Mouse (Mus musculus) limb, embryonic 13.5 days (tissue): Measurements from ENCODE around the gene Pfkfb4. TPM values are rescaled to one million over a fixed set of nuclear protein-coding genes. Genes with fewer than 3 reads are reported as not detected.
A peak's percentile ranks its signal among the peaks of the same experiment; 100 is the strongest.

ENCODE experiments used
- ATAC-seq: fragments of 200-750 bp; cut with Nextera tagmentation; 2 replicates; pipeline ENCODE4 v1.8.0; 2017; ENCODE audit warnings: low read depth, moderate number of reproducible peaks, moderate TSS enrichment; ENCODE audit not compliant: low FRiP score
- H3K27ac ChIP-seq: fragments of 300-500 bp; sonication (generic); 2 replicates; pipeline ENCODE4 v1.5.1; 2015; ENCODE audit warnings: inconsistent platforms, mild to moderate bottlenecking, moderate library complexity
- H3K27me3 ChIP-seq: fragments of 300-500 bp; sonication (generic); 2 replicates; pipeline ENCODE4 v1.6.1; 2015; ENCODE audit warnings: mild to moderate bottlenecking, inconsistent platforms
- H3K36me3 ChIP-seq: fragments of 300-500 bp; sonication (generic); 2 replicates; pipeline ENCODE4 v1.6.1; 2015; ENCODE audit warnings: inconsistent platforms, mild to moderate bottlenecking, moderate library complexity
- H3K4me1 ChIP-seq: fragments of 300-500 bp; sonication (generic); 2 replicates; pipeline ENCODE4 v1.6.1; 2015; ENCODE audit warnings: inconsistent platforms
- H3K4me2 ChIP-seq: fragments of 300-500 bp; sonication (generic); replicated peaks from 2 replicates; pipeline ENCODE4 v1.6.1; 2015; ENCODE audit warnings: inconsistent platforms, mild to moderate bottlenecking, moderate library complexity
- H3K4me3 ChIP-seq: fragments of 300-500 bp; sonication (generic); 2 replicates; pipeline ENCODE4 v1.5.1; 2015; ENCODE audit warnings: moderate library complexity, mild to moderate bottlenecking, inconsistent platforms
- H3K9ac ChIP-seq: fragments of 300-500 bp; sonication (generic); 2 replicates; pipeline ENCODE4 v1.6.1; 2015; ENCODE audit warnings: mild to moderate bottlenecking, inconsistent platforms
- H3K9me3 ChIP-seq: fragments of 300-500 bp; sonication (generic); 2 replicates; pipeline ENCODE4 v1.6.1; 2016; ENCODE audit warnings: inconsistent platforms
- WGBS: fragments of 180-500 bp; shearing (Covaris S2); methylation state at CpG from one replicate; pipeline ENCODE4 v1.1.7; 2015; 5-methylcytosine and 5-hydroxymethylcytosine counted together
- polyA plus RNA-seq: library from polyadenylated mRNA; unstranded; fragments of >200 nt; fragmentation: Nextera tagmentation; extraction: Ambion mirVana; gene quantifications from 2 replicates; pipeline ENCODE4 v1.2.1, GENCODE M21; 2015

Pfkfb4 gene
- polyA plus RNA-seq, 1 experiment from 2014 or later = 14.6 TPM

- Histone ChIP-seq H3K4me2 (no peak overlapping the region), H3K27ac (no peak overlapping the region), H3K4me3 (no peak overlapping the region), H3K9ac (no peak overlapping the region), H3K27me3 (no peaks in the 10 kb centered on the region), H3K36me3 (no peaks in the 10 kb centered on the region; the same call in 1 of the 2 replicates), H3K9me3 (no peaks in the 10 kb centered on the region), H3K4me1 (no peaks in the 10 kb centered on the region)
- ATAC-seq = no peak
- 74% methylated on average over 9 of the region's 9 CpGs for WGBS
These were observed 15.1 kb upstream of the Pfkfb4 start for GRCm38 (mm10) chr9:108976483-108976882.

GRCm38 (mm10) chr9:108977966-108978365 is 13.6 kb upstream of the Pfkfb4 start:
- H3K9ac ChIP-seq = no peak overlapping the region
- no peak overlapping the region for H3K4me2 ChIP-seq
- no peaks in the 10 kb centered on the region for H3K36me3 ChIP-seq
- ATAC-seq = no peak
- no peak overlapping the region for H3K4me3 ChIP-seq
- no peak overlapping the region for H3K27ac ChIP-seq
- whole genome bisulfite sequencing = 77% methylated on average over 7 of the region's 7 CpGs
- H3K9me3 ChIP-seq = no peaks in the 10 kb centered on the region
- no peaks in the 10 kb centered on the region for H3K27me3 ChIP-seq
- no peaks in the 10 kb centered on the region for H3K4me1 ChIP-seq

GRCm38 (mm10) chr9:108982498-108982897 is 9.1 kb upstream of the Pfkfb4 start:
- H3K9me3 ChIP-seq = no peaks in the 10 kb centered on the region
- H3K4me1 ChIP-seq = peaks cover 2% of the 10 kb centered on the region
- ATAC-seq = no peak
- no peaks in the 10 kb centered on the region for H3K36me3 ChIP-seq
- no peak overlapping the region for H3K9ac ChIP-seq
- H3K27me3 ChIP-seq = no peaks in the 10 kb centered on the region
- no peak overlapping the region for H3K27ac ChIP-seq
- H3K4me3 ChIP-seq = no peak overlapping the region
- WGBS = 79% methylated on average over 8 of the region's 8 CpGs
- no peak overlapping the region for H3K4me2 ChIP-seq

- Histone ChIP-seq H3K36me3 (no peaks in the 10 kb centered on the region), H3K4me2 (no peak overlapping the region), H3K4me3 (no peak overlapping the region), H3K9me3 (no peaks in the 10 kb centered on the region), H3K27me3 (no peaks in the 10 kb centered on the region), H3K4me1 (peaks cover 9% of the 10 kb centered on the region), H3K27ac (no peak overlapping the region), H3K9ac (no peak overlapping the region)
- ATAC-seq = no peak
- 80% methylated on average over 9 of the region's 9 CpGs for WGBS
These were observed 8.4 kb upstream of the Pfkfb4 start for GRCm38 (mm10) chr9:108983209-108983608.

- Histone ChIP-seq H3K4me1 (peaks cover 27% of the 10 kb centered on the region), H3K4me3 (no peak within 1 kb of the TSS), H3K36me3 (no peaks in the 10 kb centered on the region), H3K9ac (no peak within 1 kb of the TSS), H3K4me2 (no peak within 1 kb of the TSS), H3K27me3 (no peaks in the 10 kb centered on the region), H3K27ac (no peak within 1 kb of the TSS), H3K9me3 (no peaks in the 10 kb centered on the region)
- 78% methylated on average over 4 of the region's 4 CpGs for WGBS
- no peak for ATAC-seq
These were observed 5.9 kb upstream of the Pfkfb4 start, which contains the start of gene Ucn2 for GRCm38 (mm10) chr9:108985710-108986109. TSS of gene Ucn2 (plus strand) at chr9:108986010.

GRCm38 (mm10) chr9:108987704-108988350 is 3.8 kb upstream of the Pfkfb4 start:
- no peak for ATAC-seq
- Histone ChIP-seq H3K4me1 (peaks cover 37% of the 10 kb centered on the region), H3K27me3 (no peaks in the 10 kb centered on the region), H3K36me3 (no peaks in the 10 kb centered on the region), H3K9me3 (no peaks in the 10 kb centered on the region), H3K4me3 (peak overlapping the region; percentile 28), H3K9ac (no peak overlapping the region), H3K4me2 (peak overlapping the region; percentile 53), H3K27ac (no peak overlapping the region)
- WGBS = 20% methylated on average over 15 of the region's 15 CpGs

GRCm38 (mm10) chr9:108989802-108990461 is 1.6 kb upstream of the Pfkfb4 start:
- H3K4me3 ChIP-seq = no peak overlapping the region
- H3K4me1 ChIP-seq = peaks cover 37% of the 10 kb centered on the region
- no peak for ATAC-seq
- H3K9me3 ChIP-seq = no peaks in the 10 kb centered on the region
- 0 out of 2 replicates have a peak overlapping the region, but pooled peaks have one; percentile 25 for H3K9ac ChIP-seq
- no peaks in the 10 kb centered on the region for H3K27me3 ChIP-seq
- H3K27ac ChIP-seq = peak overlapping the region; percentile 70; the same call in 1 of the 2 replicates
- H3K4me2 ChIP-seq = no peak overlapping the region
- no peaks in the 10 kb centered on the region for H3K36me3 ChIP-seq
- 69% methylated on average over 4 of the region's 4 CpGs for WGBS

GRCm38 (mm10) chr9:108990462-108990820 is 1.1 kb upstream of the Pfkfb4 start:
- H3K27me3 ChIP-seq = no peaks in the 10 kb centered on the region
- H3K4me1 ChIP-seq = peaks cover 42% of the 10 kb centered on the region
- H3K9me3 ChIP-seq = no peaks in the 10 kb centered on the region
- H3K27ac ChIP-seq = peak overlapping the region; percentile 70; the same call in 1 of the 2 replicates
- H3K4me2 ChIP-seq = no peak overlapping the region
- WGBS = 28% methylated on average over 7 of the region's 7 CpGs
- H3K4me3 ChIP-seq = no peak overlapping the region
- ATAC-seq = no peak
- H3K9ac ChIP-seq = no peak overlapping the region
- no peaks in the 10 kb centered on the region for H3K36me3 ChIP-seq

GRCm38 (mm10) chr9:108992085-108992469 is 499 bp downstream of the Pfkfb4 start:
- Histone ChIP-seq H3K4me3 (peak overlapping the region; percentile 62), H3K9ac (peak overlapping the region; percentile 76), H3K27me3 (no peaks in the 10 kb centered on the region), H3K9me3 (no peaks in the 10 kb centered on the region), H3K27ac (peak overlapping the region; percentile 29; the same call in 1 of the 2 replicates), H3K4me1 (peaks cover 47% of the 10 kb centered on the region), H3K36me3 (no peaks in the 10 kb centered on the region), H3K4me2 (peak overlapping the region; percentile 87)
- no peak for ATAC-seq
- 7% methylated on average over 18 of the region's 18 CpGs for WGBS

GRCm38 (mm10) chr9:108992620-108993361 is 1.2 kb downstream of the Pfkfb4 start:
- Histone ChIP-seq H3K4me3 (peak overlapping the region; percentile 62), H3K36me3 (no peaks in the 10 kb centered on the region), H3K4me2 (peak overlapping the region; percentile 87), H3K27ac (no peak overlapping the region), H3K9me3 (no peaks in the 10 kb centered on the region), H3K9ac (peak overlapping the region; percentile 76; the same call in 1 of the 2 replicates), H3K27me3 (no peaks in the 10 kb centered on the region), H3K4me1 (peaks cover 42% of the 10 kb centered on the region)
- no peak for ATAC-seq
- 79% methylated on average over 9 of the region's 9 CpGs for WGBS

GRCm38 (mm10) chr9:108996411-108996810 is 4.8 kb downstream of the Pfkfb4 start:
- no peaks in the 10 kb centered on the region for H3K27me3 ChIP-seq
- no peak for ATAC-seq

More at GRCm38 (mm10) chr9:108996411-108996810, 4.8 kb downstream of the Pfkfb4 start:
- H3K9ac ChIP-seq = no peak overlapping the region
- no peak overlapping the region for H3K4me3 ChIP-seq
- peaks cover 17% of the 10 kb centered on the region for H3K4me1 ChIP-seq
- 81% methylated on average over 9 of the region's 9 CpGs for WGBS
- H3K27ac ChIP-seq = no peak overlapping the region
- H3K36me3 ChIP-seq = no peaks in the 10 kb centered on the region
- no peaks in the 10 kb centered on the region for H3K9me3 ChIP-seq
- H3K4me2 ChIP-seq = no peak overlapping the region
